In the genomic region with DNA sequence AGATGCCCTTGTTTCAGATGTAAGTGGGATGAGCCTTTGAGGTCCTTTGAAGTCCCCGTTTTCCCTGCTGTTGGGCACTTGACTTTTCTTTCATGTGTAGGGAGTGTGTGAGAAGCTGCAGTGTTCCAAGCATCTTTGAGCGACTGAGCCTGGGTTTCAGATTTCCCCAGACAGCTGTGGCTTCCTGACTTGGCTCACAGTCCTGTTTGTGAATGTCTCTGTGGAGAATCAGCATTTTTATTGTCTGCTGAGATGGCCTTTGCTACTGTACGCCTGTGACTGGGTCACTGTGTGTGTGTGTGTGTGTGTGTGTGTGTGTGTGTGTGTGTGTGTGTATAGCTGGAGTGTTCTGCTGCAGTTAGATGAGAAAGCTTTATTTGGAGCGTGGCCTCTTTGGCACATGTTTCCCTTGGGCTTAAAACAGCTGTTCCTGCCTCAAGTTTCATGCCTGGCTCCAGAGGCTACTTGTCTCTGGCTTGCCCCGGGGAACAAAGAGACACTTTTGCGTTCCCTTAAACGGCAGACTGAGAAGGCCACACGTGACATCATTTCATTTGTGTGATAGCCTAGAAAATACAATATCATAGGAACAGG, we compare ENCODE assay signal across 8 mouse cellular contexts. TPM values are rescaled to one million over a fixed set of nuclear protein-coding genes. Genes with fewer than 3 reads are reported as not detected.
A peak's percentile ranks its signal among the peaks of the same experiment; 100 is the strongest.
DNase-seq lines count a peak whose midpoint lies in the region; ATAC-seq and TF ChIP-seq lines count a peak whose summit lies in the region.

No protein-coding gene starts in this region.

- no peak overlapping the region for H3K4me3 ChIP-seq in forebrain, embryonic 10.5 days
- no peak overlapping the region for H3K4me3 ChIP-seq in forebrain, embryonic 13.5 days
- no peak overlapping the region for H3K4me3 ChIP-seq in intestine, postnatal 0 days (ENCODE audit: low read depth, low read length)
- no peak overlapping the region for H3K4me3 ChIP-seq in lung, postnatal 0 days (ENCODE audit: low read depth, low read length)

- H3K9me3 ChIP-seq in forebrain, embryonic 10.5 days, result peaks cover 16% of the 10 kb centered on the region
- peaks cover 10% of the 10 kb centered on the region for H3K9me3 ChIP-seq in forebrain, embryonic 13.5 days (replicated peaks)
- peaks cover 5% of the 10 kb centered on the region; the same call in 1 of the 2 replicates for H3K9me3 ChIP-seq in intestine, postnatal 0 days (ENCODE audit: control insufficient read depth)
- H3K9me3 ChIP-seq in lung, postnatal 0 days (ENCODE audit: low read length), result no peaks in the 10 kb centered on the region

- no peak for TF ChIP-seq EP300 in lung, postnatal 0 days (IDR thresholded peaks at IDR 0.05)

- peaks cover 35% of the 10 kb centered on the region for H3K4me1 ChIP-seq in forebrain, embryonic 10.5 days
- peaks cover 3% of the 10 kb centered on the region; the same call in 1 of the 2 replicates for H3K4me1 ChIP-seq in forebrain, embryonic 13.5 days
- H3K4me1 ChIP-seq in intestine, postnatal 0 days (replicated peaks; ENCODE audit: control insufficient read depth, insufficient read depth, low read length), result no peaks in the 10 kb centered on the region
- H3K4me1 ChIP-seq in lung, postnatal 0 days (ENCODE audit: insufficient read depth, low read depth, low read length), result peaks cover 11% of the 10 kb centered on the region; the same call in 1 of the 2 replicates

- H3K36me3 ChIP-seq in forebrain, embryonic 10.5 days (replicated peaks), result peaks cover 15% of the 10 kb centered on the region
- peaks cover 64% of the 10 kb centered on the region for H3K36me3 ChIP-seq in forebrain, embryonic 13.5 days (ENCODE audit: poor library complexity, severe bottlenecking)
- H3K36me3 ChIP-seq in intestine, postnatal 0 days (ENCODE audit: control insufficient read depth, insufficient read depth), result peaks cover 60% of the 10 kb centered on the region
- H3K36me3 ChIP-seq in lung, postnatal 0 days (ENCODE audit: insufficient read depth, low read length), result 0 out of 2 replicates have a peak, but pooled peaks cover 11% of the 10 kb centered on the region

- DNase-seq in forebrain, embryonic 10.5 days (ENCODE audit: extremely low spot score, low spot score), result no peak
- DNase-seq in R1 (ENCODE audit: low read depth, low spot score), result peak; percentile 46
- DNase-seq in gastrocnemius, postnatal 4 days (ENCODE audit: low spot score in 2 of 2), result peak; percentile 39 to 75
- DNase-seq in lung, postnatal 0 days (ENCODE audit: low spot score), result peak; percentile 68
- DNase-seq in cerebellum, postnatal 36 days, result no peak
- no peak for DNase-seq in left cerebral cortex, adult 18-20 months (ENCODE audit: low spot score in 2 of 2)

- H3K4me2 ChIP-seq in forebrain, embryonic 13.5 days, result no peak overlapping the region
- no peak overlapping the region for H3K4me2 ChIP-seq in intestine, postnatal 0 days (replicated peaks; ENCODE audit: low read depth)
- no peak overlapping the region for H3K4me2 ChIP-seq in lung, postnatal 0 days (replicated peaks; ENCODE audit: low read depth, low read length)

- no peak for ATAC-seq in forebrain, embryonic 13.5 days
- ATAC-seq in intestine, postnatal 0 days, result no peak
- peak; percentile 81 for ATAC-seq in lung, postnatal 0 days

- peak overlapping the region; percentile 58 for H3K27ac ChIP-seq in forebrain, embryonic 10.5 days
- H3K27ac ChIP-seq in forebrain, embryonic 13.5 days, result no peak overlapping the region
- peak overlapping the region; percentile 7; the same call in 1 of the 2 replicates for H3K27ac ChIP-seq in intestine, postnatal 0 days (ENCODE audit: low read depth, low read length)
- no peak overlapping the region for H3K27ac ChIP-seq in lung, postnatal 0 days (ENCODE audit: low read length)

- H3K9ac ChIP-seq in forebrain, embryonic 13.5 days, result no peak overlapping the region
- no peak overlapping the region for H3K9ac ChIP-seq in intestine, postnatal 0 days (ENCODE audit: low read depth, low read length)
- H3K9ac ChIP-seq in lung, postnatal 0 days (replicated peaks; ENCODE audit: low read depth), result no peak overlapping the region

- 59% methylated on average over 8 of the region's 8 CpGs for WGBS in forebrain, embryonic 10.5 days
- WGBS in forebrain, embryonic 13.5 days, result 57% methylated on average over 8 of the region's 8 CpGs
- 46% methylated on average over 8 of the region's 8 CpGs for WGBS in intestine, postnatal 0 days
- WGBS in lung, postnatal 0 days, result 12% methylated on average over 8 of the region's 8 CpGs

- no peaks in the 10 kb centered on the region for H3K27me3 ChIP-seq in forebrain, embryonic 10.5 days (ENCODE audit: poor library complexity, severe bottlenecking)
- no peaks in the 10 kb centered on the region for H3K27me3 ChIP-seq in forebrain, embryonic 13.5 days
- no peaks in the 10 kb centered on the region for H3K27me3 ChIP-seq in intestine, postnatal 0 days (replicated peaks; ENCODE audit: control insufficient read depth, insufficient read depth, low read length)
- no peaks in the 10 kb centered on the region for H3K27me3 ChIP-seq in lung, postnatal 0 days (replicated peaks; ENCODE audit: insufficient read depth, low read length)

- TF ChIP-seq CTCF in intestine, postnatal 0 days (IDR thresholded peaks at IDR 0.05; ENCODE audit: low read depth), result no peak
- no peak for TF ChIP-seq CTCF in lung, postnatal 0 days (IDR thresholded peaks at IDR 0.05)

RNA-seq across cellular contexts. Expression of a gene that starts 23.9 kb away (rescaled TPM):
- polyA plus RNA-seq in forebrain, embryonic 10.5 days (2016; fragmentation: Nextera tagmentation; extraction: Ambion mirVana), result 28.4 and 32.4 TPM in 2 replicates
- polyA plus RNA-seq in forebrain, embryonic 13.5 days (2015; fragmentation: Nextera tagmentation; extraction: Ambion mirVana), result 34.5 and 41.9 TPM in 2 replicates
- total RNA-seq in gastrocnemius, postnatal 4 days (2021), result 10 to 100 TPM; 35.5 to 50.6 TPM
- 15.5 and 20.0 TPM in 2 replicates for polyA plus RNA-seq in intestine, postnatal 0 days (2015; fragmentation: Nextera tagmentation; extraction: Ambion mirVana)
- 20.8 and 26.5 TPM in 2 replicates for polyA plus RNA-seq in lung, postnatal 0 days (2015; fragmentation: Nextera tagmentation; extraction: Ambion mirVana)
- total RNA-seq in left cerebral cortex, adult 18-20 months (2021), result 10 to 100 TPM; 32.9 to 38.7 TPM

Comparison
In these comparisons a context has a peak if more than half of its experiments do, and no peak if none do; other contexts are left out.
1. H3K27ac ChIP-seq: peak in forebrain, embryonic 10.5 days (single experiment) and intestine, postnatal 0 days (single experiment); none in forebrain, embryonic 13.5 days (single experiment) and lung, postnatal 0 days (single experiment).
2. DNase-seq: peak in R1 (single experiment), gastrocnemius, postnatal 4 days (2 of 2) and lung, postnatal 0 days (single experiment); none in forebrain, embryonic 10.5 days (single experiment), cerebellum, postnatal 36 days (0 of 2) and left cerebral cortex, adult 18-20 months (0 of 2).